Mouse (Mus musculus): ENCODE measurements around the gene Gm48552.

Gene Gm48552

DNA sequence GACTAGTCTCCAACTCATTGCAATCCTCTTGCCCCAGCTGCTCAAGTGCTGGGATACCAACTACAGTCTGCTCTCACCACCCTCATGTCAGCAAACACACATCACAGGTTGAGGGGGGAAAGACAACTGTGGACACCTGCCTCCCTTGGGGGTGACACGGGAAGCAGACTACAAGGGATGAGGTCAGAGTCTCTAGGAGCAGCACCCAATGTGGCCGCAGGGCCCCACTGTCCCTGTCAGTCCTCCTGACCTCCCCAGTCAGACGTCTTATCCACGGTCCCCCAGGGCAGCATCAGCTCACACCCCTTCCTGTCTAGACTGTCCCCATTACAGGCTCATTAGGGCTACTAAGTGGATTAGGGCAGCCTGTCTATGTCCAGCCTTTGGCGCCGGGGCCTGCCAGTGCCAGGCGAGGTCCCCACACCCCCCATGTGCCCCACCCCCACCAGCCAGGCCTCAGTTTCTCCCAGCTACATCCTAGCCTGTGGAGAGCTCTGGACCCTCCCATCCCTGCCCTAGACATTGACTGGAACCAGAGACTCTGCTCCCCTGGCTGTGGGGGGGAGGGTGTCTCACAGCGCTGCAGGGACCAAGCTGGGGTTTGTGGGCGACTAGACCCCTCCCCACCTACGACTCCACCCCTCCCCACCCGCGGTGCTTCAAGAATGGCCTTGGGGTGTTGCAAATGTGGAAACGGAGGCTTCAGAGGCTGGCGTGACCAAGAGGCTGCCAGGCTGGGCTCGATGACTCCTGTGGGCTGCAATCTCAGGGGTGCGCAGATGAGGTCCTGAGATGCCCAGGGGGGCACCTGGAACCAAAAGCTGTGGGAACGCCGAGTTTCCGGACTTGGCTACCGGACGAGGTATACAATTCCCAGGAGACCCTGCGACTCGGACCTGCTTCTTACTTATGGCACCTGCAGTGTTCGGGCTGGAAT is 18.0 kb downstream of the Gm48552 start:
- DNase-seq (ENCODE audit: low spot score), result no peak

DNA sequence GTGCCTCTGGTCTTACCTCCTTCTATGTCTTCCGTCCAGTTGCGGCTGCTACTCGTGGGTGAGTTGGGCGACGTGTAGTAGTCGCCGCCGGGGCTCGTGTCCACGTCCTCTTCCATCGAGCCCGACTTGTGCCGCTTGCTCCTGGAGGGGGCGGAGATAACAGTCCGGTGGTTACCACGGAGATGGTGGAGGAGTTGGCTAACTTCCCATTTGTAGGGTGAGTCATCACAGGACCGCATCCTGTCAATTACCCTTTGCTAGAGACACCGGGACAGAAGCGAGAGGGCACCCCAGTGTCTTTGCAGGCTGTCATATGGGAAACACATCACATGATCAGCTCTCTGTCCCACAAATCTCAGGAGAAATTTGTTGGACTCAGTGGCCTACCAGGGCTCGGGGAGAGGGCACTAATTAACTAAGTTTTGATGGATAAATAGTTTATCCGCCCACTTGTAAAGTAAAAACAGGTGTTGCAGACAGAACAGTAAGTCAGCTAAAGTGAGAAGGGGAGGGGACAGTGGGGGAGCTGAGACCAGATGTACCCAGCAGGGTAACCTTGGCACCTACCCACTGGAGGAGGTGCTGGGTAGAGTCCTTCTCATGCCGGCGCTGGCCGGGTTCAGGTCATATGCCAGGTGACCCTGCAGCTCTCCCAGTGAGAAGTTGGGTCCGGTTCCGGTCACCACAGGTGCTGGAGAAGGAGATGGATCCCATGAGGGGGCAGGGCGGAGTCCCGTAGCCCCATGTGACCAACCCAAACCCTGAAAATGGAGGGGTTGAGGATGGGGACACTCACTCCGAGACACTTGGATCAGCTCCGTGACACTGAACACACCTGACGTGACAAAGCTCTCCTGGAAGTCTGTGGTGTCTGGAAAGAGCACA is 19.0 kb downstream of the Gm48552 start:
- peak; percentile 73 for DNase-seq (ENCODE audit: low spot score)

DNA sequence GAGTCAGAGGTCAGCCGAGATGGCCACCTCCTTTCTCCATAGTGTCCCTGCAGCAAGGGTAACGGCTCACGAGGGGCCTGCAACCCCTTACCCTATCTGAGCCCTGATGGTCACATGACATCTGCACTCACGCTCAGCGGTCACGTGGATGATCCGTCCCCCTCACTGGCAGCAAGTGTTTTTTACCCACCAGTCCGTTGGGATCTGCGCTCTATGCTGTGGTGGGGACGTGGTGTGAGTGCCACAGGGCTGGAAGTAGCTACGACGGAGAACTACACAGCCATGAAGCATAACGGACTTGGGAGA is 19.6 kb downstream of the Gm48552 start:
- DNase-seq (ENCODE audit: low spot score), result no peak

DNA sequence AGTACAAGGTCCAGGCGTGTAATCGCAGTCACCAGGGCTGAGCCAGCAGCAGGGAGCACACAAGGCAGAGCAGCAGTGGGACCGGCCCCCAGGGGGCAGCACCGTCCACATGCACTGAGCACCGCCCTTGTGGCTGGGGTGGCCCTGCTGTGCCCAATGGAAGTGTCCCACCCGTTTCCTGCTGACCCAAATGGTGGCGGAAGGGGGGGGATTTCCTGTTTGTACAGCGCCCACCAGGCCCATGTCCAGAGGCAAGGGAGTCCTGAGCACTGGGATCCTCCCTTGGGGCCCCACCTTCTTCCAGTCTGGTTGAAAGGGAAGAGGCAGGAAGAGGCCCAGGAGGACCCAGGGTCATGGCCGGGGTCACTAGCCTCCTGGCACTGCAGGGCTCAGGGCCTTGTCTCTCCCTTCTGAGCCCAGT is 20.1 kb downstream of the Gm48552 start:
- DNase-seq (ENCODE audit: low spot score), result peak; percentile 90

DNA sequence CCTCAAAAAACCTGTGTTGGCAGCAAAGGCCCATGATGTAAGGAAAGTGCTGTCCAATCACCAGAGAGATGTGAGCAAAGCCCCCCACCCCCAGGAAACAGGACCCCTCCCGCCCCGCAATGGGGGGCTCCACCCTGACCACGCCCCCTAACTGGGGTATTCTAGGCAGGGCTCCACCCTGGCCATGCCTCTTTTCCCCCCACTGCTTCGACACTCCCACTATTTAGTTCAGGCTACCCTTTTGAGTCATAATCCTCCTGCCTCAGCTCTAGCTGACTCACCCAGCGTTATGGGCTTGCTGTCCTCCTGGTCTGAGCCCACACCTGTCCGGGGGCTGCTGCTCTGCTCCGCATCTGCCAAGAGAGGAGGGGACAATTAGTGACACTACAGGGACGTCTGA is 20.5 kb downstream of the Gm48552 start:
- DNase-seq (ENCODE audit: low spot score), result peak; percentile 48

DNA sequence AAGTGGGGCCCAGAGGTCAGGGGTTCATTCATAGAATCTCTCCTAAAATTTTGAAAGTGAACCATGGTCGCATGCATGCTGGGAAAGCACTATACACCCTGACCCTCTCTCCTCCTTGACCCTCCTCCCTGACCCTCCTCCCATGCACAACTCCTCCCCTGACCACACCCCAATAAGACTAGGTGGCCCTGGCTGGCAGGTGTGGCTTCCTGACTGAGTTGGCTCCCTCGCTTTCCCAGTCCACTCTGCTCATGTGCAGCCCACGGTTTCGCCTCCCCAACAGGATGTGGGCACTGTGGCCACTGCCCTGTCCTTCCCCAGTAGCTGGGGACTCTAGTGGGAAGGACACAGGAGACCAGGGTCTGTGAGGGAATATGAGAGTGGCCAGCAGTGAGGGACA is 21.5 kb downstream of the Gm48552 start:
- DNase-seq (ENCODE audit: low spot score), result no peak

DNA sequence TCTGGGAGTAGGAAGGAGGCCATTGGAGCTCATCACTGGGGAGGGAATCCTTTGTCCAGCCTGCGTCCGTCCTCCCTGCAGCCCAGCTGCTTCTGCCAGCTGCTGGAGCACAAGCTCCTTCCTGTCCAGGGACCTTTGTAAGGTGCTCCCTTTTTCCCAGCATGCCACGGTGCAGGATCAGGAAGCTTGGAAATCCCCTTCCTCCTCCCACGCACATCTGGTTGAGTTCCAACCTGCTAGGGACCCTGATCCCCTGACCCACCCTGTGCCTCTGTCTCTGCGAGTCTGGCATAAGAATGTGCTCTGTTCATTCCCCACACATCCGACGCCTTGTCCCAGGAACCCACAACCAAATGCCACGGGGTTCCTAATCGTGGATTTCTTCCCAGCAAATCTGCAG is 22.2 kb downstream of the Gm48552 start:
- DNase-seq (ENCODE audit: low spot score), result no peak

DNA sequence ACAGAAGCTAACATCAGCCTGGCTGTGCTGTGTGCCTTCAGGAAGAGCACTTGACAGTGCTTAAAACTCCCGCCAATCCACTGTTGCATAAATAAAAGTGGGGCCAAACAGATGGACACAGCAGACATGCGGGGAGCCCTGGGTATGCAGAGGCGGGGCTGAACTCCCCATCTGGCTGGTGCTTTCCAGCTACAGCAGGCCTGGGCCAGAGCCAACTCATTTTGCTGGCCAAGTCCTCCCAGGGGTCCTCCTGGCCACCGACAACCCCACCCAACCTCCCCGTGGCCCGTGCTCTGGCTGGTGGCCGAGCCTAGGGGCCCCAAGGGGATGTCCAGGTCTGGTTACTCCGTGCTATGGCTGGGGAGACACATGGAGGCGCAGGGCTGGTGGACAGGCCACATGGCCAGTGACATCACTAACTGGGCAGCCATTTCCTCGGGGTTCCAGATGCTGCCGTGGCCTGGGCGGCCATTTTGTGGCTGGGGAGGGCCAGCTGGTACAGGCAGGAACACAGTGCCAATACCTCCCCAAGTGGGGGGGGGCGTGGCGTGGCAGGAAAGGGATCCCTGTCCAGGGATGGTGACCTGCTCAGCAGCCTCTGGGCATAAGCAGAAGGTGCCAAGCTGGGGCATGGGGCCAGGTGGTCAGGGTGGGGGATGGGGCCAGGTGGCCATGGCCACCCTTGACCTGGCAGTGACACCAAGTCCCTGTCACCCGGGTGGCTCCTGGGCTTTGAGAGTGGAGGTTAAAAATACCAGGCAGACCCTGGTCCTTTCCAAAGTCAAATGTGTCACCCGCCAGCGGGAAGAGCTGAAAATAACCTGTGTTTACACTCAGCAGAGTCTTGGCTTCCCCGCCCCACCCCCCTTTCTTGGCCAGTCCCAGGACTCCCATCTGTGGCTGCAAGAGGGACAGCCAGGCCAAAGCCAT is 22.9 kb downstream of the Gm48552 start:
- DNase-seq (ENCODE audit: low spot score), result no peak

DNA sequence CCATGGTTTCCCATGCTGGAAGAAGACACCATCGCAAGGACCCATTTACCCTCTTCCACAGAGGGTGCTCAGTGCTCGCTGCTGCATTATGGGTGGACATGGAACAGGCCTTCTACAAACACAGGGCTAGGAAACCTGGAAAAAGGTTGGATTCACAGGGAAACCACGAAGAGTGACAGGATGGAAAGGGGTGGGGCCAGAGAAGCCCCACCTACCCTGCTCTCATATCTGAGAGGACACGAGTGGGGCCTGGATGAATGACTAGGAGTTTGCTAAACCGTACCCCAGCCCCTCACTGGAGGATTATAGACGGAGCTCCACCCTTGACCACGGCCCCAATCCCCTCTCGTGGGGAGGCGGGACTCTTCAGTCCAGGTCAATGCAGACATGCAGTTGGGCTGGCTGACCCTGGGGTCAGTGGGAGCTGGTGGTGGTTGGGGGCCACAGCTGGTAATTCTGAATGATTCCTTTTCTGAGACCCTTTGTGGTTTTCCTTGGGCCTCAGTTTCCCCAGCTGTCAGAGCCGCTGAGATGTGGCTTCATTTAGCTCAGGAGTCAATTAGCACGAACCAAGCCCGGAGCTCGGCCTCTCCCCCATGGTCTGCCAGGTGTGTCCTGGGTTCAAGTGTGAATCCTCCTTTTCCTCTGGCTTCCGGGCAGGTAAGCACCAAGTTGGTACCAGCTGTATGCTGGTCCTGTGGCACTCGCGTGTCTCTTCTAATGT is 23.9 kb downstream of the Gm48552 start:
- no peak for DNase-seq (ENCODE audit: low spot score)

DNA sequence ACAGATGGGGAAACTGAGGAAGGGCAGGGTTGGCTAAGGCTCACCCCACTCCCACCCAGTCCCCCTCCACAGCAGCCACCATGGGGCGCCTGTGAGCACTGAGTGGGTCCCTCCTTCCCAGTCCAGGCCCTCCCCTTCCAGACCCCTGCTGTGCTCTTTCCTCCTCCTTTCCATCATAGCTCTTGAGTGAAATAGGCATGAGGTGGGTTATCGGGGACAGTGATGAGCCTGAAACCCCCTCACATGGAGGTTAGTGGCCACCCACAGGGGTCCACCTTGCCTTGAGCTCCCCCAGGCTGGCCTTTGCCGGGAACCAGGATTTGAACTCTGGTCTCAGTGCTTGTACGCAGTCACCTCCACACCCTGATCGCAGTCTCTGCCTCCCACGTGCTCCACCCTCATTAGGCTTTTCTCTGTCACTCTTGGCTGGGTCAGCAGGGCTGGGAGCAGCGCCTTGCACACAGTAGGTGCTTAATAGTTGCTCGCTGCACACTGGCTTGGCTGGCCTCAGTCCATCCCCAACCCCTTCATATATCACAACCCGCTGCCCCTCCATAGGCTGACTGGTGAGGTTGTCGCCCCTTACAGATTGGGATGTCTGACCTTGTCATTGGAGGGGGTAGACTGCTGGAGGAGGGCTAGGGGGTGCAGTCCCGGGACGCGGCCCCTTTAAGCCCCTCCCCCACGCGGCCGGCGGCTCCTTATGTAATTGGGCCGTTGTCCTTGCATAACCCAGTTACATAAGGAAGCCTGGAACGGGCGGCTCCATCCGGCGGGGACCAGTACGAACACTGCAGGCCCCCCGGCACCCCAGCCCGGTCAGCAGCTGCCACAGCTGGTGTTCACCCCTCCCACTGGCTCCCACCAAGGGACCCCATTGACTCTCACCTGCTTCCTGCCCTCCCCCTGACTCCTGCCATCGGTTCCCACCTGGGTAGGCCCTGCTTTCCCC is 24.8 kb downstream of the Gm48552 start:
- DNase-seq (ENCODE audit: low spot score), result no peak

DNA sequence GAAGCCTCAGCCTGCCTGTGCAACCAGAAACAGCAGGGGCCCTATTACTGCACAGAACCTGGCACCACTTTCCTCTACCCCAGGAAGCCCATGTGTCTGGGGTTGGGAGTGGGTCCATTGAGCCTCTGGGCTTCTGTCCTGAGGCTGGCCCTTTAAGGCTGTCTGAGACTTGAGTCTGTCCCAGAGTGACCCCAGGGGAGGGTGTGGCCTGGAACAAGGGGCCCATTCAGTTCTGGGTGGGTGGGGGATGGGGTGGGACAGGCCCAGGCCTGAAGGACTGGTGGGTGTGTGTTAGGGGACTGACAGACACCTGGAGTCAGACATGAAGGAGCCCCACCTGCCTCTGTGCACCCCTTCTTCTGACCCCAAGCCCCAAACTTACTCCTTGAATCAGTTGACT is 25.9 kb downstream of the Gm48552 start:
- no peak for DNase-seq (ENCODE audit: low spot score)

DNA sequence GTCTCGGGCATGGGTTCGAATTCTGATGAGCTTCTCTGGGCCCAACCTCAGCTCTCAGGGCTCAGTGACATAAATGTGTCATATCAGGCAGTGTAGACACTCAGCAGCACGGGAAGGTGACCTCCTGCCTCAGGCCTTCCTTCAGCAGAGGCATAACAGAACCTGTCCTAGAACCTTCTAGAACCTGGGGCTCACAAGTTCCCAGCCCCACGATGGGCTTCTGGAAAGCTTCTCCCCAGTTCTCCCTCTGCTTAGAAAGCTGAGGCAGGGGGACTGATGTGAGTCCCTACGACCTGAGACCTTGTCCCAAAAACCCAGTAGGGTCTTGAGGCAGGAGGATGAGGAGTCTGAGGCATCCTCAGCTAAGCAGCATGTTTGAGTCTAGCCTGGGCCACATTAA is 26.3 kb downstream of the Gm48552 start:
- no peak for DNase-seq (ENCODE audit: low spot score)

DNA sequence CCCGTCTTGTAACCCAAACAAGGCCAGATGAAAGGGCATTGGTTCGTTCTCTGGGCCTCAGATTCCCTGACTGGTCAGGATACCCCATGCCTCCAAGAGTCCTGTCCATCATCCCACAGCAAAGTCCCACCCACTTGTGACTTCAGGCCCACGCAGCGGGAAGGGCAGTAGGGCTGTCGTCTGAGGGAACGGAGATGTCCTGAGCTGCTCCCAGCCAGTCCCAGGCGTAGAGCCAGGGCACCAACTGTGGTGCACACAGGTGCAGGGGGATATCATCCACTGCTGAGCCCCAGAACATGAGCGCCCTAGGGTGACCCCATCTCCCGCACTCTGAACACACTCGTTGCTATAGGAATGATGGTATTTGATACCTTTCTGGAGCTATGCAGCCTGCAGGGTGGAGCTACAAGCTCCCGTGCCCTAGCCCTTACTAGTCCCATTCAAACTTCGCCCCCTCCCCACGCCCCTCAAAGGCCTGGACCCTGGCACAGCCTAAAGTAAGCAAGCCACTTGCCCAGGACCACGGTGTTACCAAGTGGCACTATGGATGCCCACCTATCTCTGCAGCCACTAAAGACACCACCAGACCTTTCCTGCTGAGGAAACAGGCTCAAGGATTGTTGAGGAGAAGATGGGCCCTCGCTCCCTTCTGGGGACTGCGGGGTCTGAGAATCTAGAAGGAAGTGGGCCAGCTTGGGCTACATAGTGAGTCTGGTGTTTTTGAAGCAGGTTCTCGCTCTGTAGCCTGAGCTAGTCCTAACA is 26.9 kb downstream of the Gm48552 start:
- DNase-seq (ENCODE audit: low spot score), result no peak

DNA sequence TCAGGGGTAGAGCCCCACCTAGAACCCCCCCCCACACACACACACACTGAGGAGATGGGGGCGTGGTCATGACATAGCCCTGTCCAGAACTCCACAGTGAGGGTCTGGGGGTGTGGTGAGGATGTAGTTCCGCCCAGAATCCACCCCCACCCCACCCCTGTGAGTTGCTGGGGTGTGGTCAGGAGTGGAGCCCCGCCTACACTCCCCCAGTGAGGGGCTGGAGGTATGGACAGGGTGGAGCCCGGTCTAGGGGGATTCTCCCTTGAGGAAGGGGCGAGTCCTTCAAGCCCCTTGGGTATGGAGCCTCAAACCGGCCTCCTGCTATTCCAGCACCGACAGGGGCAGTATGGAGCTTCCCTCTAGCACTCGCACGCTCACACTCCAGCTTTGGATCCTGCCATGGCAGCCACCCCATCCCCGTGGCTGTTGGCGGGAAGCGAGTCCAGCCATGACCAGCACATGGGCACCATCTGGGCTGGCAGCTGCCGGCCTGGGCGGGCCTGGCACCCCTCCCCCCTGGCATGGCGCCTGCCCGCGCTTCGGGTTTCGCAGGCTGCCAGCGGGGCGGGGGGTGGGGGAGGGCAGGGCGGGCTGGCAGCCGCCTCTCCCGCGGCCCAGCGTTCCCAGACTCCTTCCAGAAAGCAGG is 27.9 kb downstream of the Gm48552 start:
- DNase-seq (ENCODE audit: low spot score), result peak; percentile 86

DNA sequence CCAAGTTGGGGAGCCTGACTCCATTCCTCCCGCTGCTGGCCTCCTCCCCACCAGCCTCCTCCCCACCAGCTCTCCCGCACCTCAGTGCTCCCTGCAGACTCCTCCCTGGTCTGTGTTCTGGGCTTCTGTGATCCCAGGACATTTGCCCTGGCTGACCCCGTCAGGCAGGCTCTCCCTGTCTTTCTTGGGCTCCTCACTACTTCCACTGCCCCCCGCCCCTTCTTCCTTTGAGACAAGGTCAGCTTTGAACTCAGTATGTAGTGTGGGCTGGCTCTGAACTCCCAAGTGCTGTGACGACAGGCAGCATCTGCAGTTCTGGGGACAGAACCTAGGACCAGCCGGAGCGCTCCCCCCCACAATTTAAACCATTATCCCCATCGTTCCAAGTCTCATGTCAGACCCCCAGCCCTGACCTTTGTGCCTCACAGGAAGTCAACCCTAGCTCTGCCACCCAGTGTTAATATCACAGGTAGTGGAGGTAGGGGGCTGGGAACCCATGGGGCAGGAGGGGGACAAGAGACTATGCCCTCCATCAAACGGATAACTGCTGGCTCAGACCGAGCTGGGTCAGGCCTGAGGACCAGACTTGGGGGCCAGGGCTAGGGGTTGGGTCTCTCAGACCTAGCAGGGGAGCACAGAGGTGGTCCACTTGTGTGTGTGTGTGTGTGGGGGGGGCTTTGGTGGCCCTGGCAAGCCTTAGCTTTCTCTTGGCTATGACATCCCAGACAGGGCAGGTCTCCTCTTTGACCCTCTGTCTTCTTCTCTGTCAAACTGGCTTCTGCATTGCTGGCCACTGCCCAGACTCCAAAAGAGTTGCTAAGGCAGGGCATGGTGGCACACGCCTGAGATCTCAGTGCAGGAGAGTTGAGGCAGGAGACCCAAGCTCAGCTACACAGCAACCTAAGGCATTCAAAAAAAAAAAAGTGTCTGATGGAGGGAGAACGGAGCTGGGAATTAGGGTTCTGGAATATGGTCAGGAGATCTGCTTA is 28.7 kb downstream of the Gm48552 start:
- DNase-seq (ENCODE audit: low spot score), result no peak

DNA sequence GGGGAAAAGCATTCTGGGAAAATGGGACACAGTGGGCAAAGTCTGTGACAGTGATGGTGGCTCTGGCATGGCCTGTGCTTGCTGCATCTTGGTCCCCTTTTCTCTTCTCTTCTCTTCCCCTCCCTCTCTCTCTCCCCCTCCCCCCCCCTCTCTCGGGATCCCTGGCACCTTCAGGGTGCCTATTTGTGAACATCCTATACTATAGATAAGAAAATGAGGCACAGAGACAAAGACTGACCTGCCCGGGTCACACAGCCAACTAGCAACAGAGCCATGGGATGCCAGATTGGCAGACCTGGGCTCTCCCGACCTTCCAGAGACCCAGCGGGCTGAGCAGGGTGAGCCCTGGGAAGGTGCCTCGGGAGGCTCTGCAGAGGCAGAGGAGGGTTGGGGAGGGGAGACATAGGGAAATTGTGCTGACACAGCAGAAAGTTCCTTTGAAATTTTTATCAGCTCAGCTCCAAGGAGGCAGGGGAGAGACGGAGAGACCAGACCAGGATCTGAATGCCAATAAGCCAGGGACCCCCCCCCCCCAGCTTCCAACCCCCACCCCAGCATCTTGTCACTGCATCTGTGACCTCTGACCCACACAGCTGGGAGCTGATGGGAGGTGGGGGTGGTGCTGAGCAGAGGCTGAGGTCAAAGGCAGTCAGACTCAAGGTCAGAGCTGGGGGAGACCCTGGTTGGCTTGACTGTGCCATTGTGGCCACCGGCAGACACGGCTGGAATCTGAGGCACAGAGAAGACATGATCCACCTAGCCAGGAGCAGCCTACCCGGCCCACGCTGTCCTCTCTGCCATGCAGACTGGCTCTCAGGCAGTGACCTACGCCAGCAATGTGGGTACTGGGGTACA is 29.6 kb downstream of the Gm48552 start:
- DNase-seq (ENCODE audit: low spot score), result no peak
